Comparison of ENCODE assay signal across 7 mouse cellular contexts in the genomic region with DNA sequence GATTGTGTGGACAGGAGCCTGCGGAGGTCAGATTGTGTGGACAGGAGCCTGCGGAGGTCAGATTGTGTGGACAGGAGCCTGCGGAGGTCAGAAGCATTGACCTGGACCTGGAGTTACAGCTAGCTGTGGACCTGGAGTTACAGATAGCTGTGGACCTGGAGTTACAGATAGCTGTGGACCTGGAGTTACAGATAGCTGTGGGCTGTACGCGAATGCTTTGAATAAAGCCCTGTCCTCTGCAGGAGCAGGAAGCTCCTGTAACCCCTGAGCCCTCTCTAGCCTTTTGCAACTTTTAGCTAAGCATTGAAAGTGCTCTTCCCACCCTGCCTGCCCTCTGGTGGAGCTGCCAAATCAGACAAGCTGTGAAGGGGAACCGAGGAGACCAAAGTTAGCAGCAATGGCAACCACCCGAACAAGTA. TPM values are rescaled to one million over a fixed set of nuclear protein-coding genes. Genes with fewer than 3 reads are reported as not detected.
A peak's percentile ranks its signal among the peaks of the same experiment; 100 is the strongest.
DNase-seq lines count a peak whose midpoint lies in the region; ATAC-seq and TF ChIP-seq lines count a peak whose summit lies in the region.
"Not testable (repeated sequence)": the region's sequence is repeated elsewhere in the genome, so short reads cannot be mapped to it uniquely, and the experiment has no call there.

No protein-coding gene starts in this region.

- 68% methylated on average over 7 of the region's 7 CpGs for WGBS in embryonic facial prominence, embryonic 10.5 days
- 47% methylated on average over 7 of the region's 7 CpGs for WGBS in heart, embryonic 12.5 days
- WGBS in liver, embryonic 13.5 days (ENCODE audit: insufficient replicate concordance): 37% methylated on average over 7 of the region's 7 CpGs
- 75% methylated on average over 7 of the region's 7 CpGs for WGBS in midbrain, embryonic 11.5 days
- WGBS in spleen, adult 2 months: 53% methylated on average over 7 of the region's 7 CpGs

- TF ChIP-seq CTCF in spleen, adult 2 months (IDR thresholded peaks at IDR 0.05; ENCODE audit: extremely low read depth, insufficient read depth, insufficient read length, insufficient replicate concordance): peak; percentile 26; the same call in 1 of the 2 replicates

- H3K36me3 ChIP-seq in embryonic facial prominence, embryonic 10.5 days (replicated peaks); heart, embryonic 12.5 days; liver, embryonic 13.5 days; midbrain, embryonic 11.5 days (ENCODE audit: control insufficient read depth, insufficient read depth, low read length); spleen, adult 2 months (ENCODE audit: control insufficient read depth, insufficient read depth, low read length): not testable (repeated sequence)

- DNase-seq in adrenal gland, adult (ENCODE audit: inconsistent age in 2 of 2, low spot score in 1 of 2): peak; percentile 53 to 77
- DNase-seq in embryonic facial prominence, embryonic 10.5 days (ENCODE audit: low spot score): peak; percentile 30
- peak; percentile 6 to 30 for DNase-seq in kidney, adult 8-10 months
- DNase-seq in liver, embryonic 13.5 days: peak; percentile 65
- DNase-seq in midbrain, embryonic 11.5 days (ENCODE audit: low spot score, missing footprints): peak; percentile 67
- peak in 1 of 2 experiments; percentile 33 for DNase-seq in spleen, adult 2 months (ENCODE audit: low read depth in 1 of 2, low spot score in 2 of 2)

- peak overlapping the region; percentile 29; the same call in 1 of the 2 replicates for H3K4me2 ChIP-seq in heart, embryonic 12.5 days
- 0 out of 2 replicates have a peak overlapping the region, but pooled peaks have one; percentile 19 for H3K4me2 ChIP-seq in liver, embryonic 13.5 days
- not testable (repeated sequence) for H3K4me2 ChIP-seq in midbrain, embryonic 11.5 days

- peak; percentile 77 for ATAC-seq in heart, embryonic 12.5 days (ENCODE audit: insufficient number of reproducible peaks, low FRiP score)
- ATAC-seq in liver, embryonic 13.5 days (ENCODE audit: low read depth): peak; percentile 90
- ATAC-seq in midbrain, embryonic 11.5 days (ENCODE audit: low FRiP score): not testable (repeated sequence)

- not testable (repeated sequence) for H3K9me3 ChIP-seq in embryonic facial prominence, embryonic 10.5 days; heart, embryonic 12.5 days (replicated peaks); liver, embryonic 13.5 days (replicated peaks); midbrain, embryonic 11.5 days (ENCODE audit: control insufficient read depth, low read length)

- TF ChIP-seq POLR2A in spleen, adult 2 months (IDR thresholded peaks at IDR 0.05; ENCODE audit: low read depth, low read length): not testable (repeated sequence)

- not testable (repeated sequence) for H3K27me3 ChIP-seq in embryonic facial prominence, embryonic 10.5 days (replicated peaks; ENCODE audit: low read depth, poor library complexity, severe bottlenecking); heart, embryonic 12.5 days (replicated peaks); liver, embryonic 13.5 days; midbrain, embryonic 11.5 days (ENCODE audit: control insufficient read depth, insufficient read depth, low read length); spleen, adult 2 months (ENCODE audit: control insufficient read depth, insufficient read depth, low read length)

- H3K4me3 ChIP-seq in embryonic facial prominence, embryonic 10.5 days; heart, embryonic 12.5 days; liver, embryonic 13.5 days (replicated peaks); midbrain, embryonic 11.5 days (ENCODE audit: low read depth, low read length); spleen, adult 2 months (ENCODE audit: extremely low read depth, insufficient read depth, insufficient read length): not testable (repeated sequence)

- not testable (repeated sequence) for H3K27ac ChIP-seq in embryonic facial prominence, embryonic 10.5 days (replicated peaks); midbrain, embryonic 11.5 days (ENCODE audit: low read depth, low read length); spleen, adult 2 months (ENCODE audit: insufficient read depth, low read length)
- peak overlapping the region; percentile 64; the same call in 1 of the 2 replicates for H3K27ac ChIP-seq in heart, embryonic 12.5 days (ENCODE audit: poor library complexity, severe bottlenecking)
- H3K27ac ChIP-seq in liver, embryonic 13.5 days: peak overlapping the region; percentile 58

- H3K9ac ChIP-seq in heart, embryonic 12.5 days; liver, embryonic 13.5 days; midbrain, embryonic 11.5 days (ENCODE audit: low read length): not testable (repeated sequence)

- peaks cover 28% of the 10 kb centered on the region for H3K4me1 ChIP-seq in embryonic facial prominence, embryonic 10.5 days
- peaks cover 33% of the 10 kb centered on the region for H3K4me1 ChIP-seq in heart, embryonic 12.5 days (replicated peaks)
- peaks cover 11% of the 10 kb centered on the region for H3K4me1 ChIP-seq in liver, embryonic 13.5 days (replicated peaks)
- H3K4me1 ChIP-seq in midbrain, embryonic 11.5 days (ENCODE audit: control insufficient read depth, insufficient read depth, low read length); spleen, adult 2 months (ENCODE audit: control insufficient read depth, insufficient read depth, insufficient read length): not testable (repeated sequence)

RNA-seq across cellular contexts. Expression of gene Gsap, which starts 44.9 kb away (rescaled TPM):
- polyA plus RNA-seq in embryonic facial prominence, embryonic 10.5 days (2016; fragmentation: Nextera tagmentation; extraction: Ambion mirVana): 0.85 and 1.5 TPM in 2 replicates
- polyA plus RNA-seq in heart, embryonic 12.5 days (2016; fragmentation: Nextera tagmentation; extraction: Ambion mirVana): 0.41 and 0.71 TPM in 2 replicates
- 1.8 and 2.2 TPM in 2 replicates for polyA plus RNA-seq in liver, embryonic 13.5 days (2015; fragmentation: Nextera tagmentation; extraction: Ambion mirVana)
- polyA plus RNA-seq in midbrain, embryonic 11.5 days (2014; fragmentation: Nextera tagmentation; extraction: Ambion mirVana): 2.4 TPM in 2 replicates
- 7.0 and 7.9 TPM in 2 replicates for polyA plus RNA-seq in spleen, adult 2 months (2012; rRNA removed)
